Mouse (Mus musculus) ES-CJ7 (cell line): Measurements from ENCODE around the gene Olfr984.

Source experiments
- DNase-seq: peaks from one replicate; pipeline ENCODE4 v3.0.0; 2011; ENCODE audit warnings: low read depth, low spot score

Gene Olfr984

DNA sequence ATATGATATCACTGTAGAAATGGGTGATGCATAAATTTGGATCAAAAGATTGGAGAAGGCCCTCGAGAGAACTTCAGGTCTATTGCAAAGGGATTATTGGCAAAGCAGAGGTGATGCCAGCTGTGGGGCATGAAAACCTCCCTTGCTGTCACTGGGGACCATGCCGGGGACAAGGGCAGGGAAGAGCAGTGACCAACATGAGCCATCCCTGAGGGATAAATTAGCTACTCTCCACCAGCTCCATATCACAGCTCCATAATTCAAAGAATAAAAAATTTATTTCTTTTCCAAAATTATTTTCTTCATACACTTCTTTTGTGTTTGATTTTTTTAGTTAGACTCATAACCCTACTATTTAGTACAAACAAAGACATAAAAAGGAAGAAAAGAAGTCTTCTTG lies at the start of gene Olfr984:
Olfr984 (minus strand) TSS at position 101 of the 400 bp plus-strand sequence.
- DNase-seq, result no peak

- DNase-seq, result no peak
Observed at GRCm38 (mm10) chr9:40155118-40155644, 41.2 kb upstream of the Olfr984 start.

- no peak for DNase-seq
Observed at GRCm38 (mm10) chr9:40141544-40141943, 27.5 kb upstream of the Olfr984 start.

DNA sequence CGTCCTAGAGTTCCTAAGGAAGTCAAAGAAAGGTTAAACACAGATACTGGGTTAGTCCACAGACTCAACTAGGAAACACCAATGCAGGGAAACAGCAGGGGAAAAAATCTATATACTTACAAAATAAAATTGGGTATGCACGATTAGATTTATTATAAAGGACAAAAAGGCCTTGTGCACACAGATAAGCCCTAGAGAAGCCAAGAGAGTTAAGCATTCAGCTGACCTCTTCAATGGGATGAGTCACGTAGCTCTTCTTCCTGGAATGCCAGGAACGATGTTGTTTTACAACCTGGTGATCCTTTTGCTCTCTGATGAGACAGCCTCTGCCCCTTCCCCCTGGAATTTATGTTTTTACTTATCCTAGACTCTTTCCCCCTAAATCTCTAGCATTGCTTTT lies 25.5 kb upstream of the Olfr984 start:
- no peak for DNase-seq

GRCm38 (mm10) chr9:40136987-40137688 lies 23.1 kb upstream of the Olfr984 start:
- DNase-seq, result no peak

GRCm38 (mm10) chr9:40130556-40130955 lies 16.6 kb upstream of the Olfr984 start:
- no peak for DNase-seq

DNA sequence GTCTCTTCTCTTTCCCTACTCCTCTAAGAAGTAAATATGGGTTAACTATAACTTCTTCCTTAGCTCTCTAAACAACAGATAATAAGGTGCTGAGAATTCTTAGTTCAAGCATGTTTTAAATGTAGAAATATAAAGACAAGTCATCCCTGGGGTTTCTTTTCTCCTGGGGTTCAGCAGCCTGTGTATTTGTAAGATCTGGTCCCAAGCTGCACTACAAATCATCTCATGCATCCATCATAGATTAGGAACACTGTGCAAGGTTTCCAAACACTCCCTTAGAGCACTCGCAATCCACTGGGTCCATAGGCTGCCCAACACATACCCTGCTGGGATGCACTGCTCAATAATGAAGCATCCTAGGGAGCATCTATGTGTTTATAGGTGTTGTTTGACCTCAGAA lies 16.1 kb upstream of the Olfr984 start, which contains the start of gene Olfr985:
Olfr985 (minus strand) TSS at position 101 of the 400 bp plus-strand sequence.
- DNase-seq, result no peak

- DNase-seq, result no peak
Observed at GRCm38 (mm10) chr9:40117287-40117659, 3.3 kb upstream of the Olfr984 start.

DNA sequence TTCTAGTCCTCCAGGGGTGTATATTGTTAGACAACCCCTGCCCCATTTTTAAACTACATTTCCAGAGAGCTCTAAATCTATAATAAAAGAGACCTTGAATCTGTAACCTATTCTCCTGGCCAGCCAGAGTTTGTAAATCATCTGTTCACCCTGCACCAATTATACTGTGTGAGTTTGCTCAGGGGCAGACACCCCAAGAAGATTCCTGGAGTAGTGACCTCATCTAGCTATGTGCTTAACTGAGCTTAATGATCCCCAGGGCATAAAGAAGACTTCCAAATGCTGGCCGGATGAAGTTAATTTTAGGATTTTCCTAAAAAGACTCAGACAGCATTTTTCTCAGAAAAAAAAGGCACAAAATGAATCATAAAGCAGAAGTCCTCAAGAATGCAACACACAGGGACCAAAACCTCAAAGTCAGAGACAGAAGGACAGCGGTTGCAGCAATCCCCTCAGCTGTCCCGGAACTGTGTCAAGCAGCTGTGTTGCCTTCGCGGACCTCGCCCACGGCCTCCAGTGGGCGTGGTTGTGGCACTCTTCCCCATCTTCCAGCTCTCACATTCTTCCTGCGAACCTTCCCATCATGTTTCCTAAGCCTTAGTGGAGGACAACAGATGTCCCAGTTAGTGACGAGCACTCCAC lies 2.8 kb upstream of the Olfr984 start:
- DNase-seq, result no peak

GRCm38 (mm10) chr9:40094769-40095168 lies 19.2 kb downstream of the Olfr984 start:
- DNase-seq, result no peak

GRCm38 (mm10) chr9:40093495-40093894 lies 20.5 kb downstream of the Olfr984 start, which contains the start of gene Olfr983:
Gene Olfr983, minus strand, starts transcription at chr9:40093595.
- DNase-seq, result no peak

DNA sequence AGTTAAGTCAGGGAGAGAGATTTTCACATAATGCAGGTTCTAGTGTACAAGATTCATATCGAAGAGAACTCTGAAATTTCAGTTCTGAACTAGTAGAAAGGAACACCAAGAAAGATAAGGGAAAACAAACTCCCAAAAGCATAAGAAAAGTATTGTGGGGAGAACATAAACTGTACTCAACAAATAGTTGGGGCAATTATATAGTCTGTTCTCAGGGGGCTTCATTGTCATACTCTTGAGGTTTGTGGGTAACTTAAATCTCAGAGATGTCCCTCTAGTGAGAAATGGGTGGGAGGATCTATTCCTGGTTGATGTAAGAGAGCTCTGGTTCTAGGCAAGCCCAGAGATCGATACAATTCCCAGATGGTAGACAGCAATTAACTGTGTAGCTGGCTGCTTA lies 40.5 kb downstream of the Olfr984 start, which contains the start of gene Olfr982:
Olfr982 (plus strand) TSS at position 301 of the 400 bp plus-strand sequence.
- DNase-seq, result no peak

DNA sequence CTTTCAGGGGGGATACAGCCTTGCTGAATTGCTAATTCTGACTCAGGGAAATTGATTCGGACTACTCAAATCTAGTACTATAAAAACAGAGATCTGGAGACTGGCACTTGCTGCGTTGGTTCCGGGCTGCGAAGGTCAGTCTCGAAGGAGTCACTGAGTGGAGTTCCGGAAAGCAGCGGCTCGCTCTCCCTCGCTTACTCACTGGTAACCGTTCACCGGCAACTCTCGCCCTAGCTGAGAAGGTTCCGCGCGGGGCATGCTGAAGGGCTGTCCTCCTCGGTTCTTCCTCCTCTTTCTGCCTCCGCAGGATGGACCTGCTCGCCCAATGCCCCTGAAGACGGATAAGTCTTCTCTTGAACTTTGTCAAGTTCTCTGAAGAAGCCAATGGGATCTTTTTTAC lies 63.9 kb downstream of the Olfr984 start:
- no peak for DNase-seq
